Mouse (Mus musculus): ENCODE data around the gene Timeless.

GRCm38 (mm10) chr10:128268371-128268770 is 36.5 kb downstream of the Timeless start, which contains the start of gene Apof:
- TF ChIP-seq POLR2A (IDR thresholded peaks at IDR 0.05; ENCODE audit: insufficient read length, low read depth) (no peak), MYOG (IDR thresholded peaks at IDR 0.05; ENCODE audit: control insufficient read depth in 1 of 3, insufficient read depth in 1 of 3, insufficient read length in 2 of 3, low read depth in 2 of 3) (no peak), POLR2AphosphoS2 (IDR thresholded peaks at IDR 0.05; ENCODE audit: insufficient read length, low read depth) (no peak), MAX (IDR thresholded peaks at IDR 0.05; ENCODE audit: low read depth) (no peak), CEBPB (IDR thresholded peaks at IDR 0.05; ENCODE audit: insufficient read depth, poor library complexity, severe bottlenecking) (no peak), TCF12 (IDR thresholded peaks at IDR 0.05; ENCODE audit: insufficient read depth, poor library complexity, severe bottlenecking) (no peak), E2F4 (IDR thresholded peaks at IDR 0.05; ENCODE audit: insufficient read depth) (no peak), USF1 (IDR thresholded peaks at IDR 0.05; ENCODE audit: low read depth) (no peak), SRF (IDR thresholded peaks at IDR 0.05; ENCODE audit: control insufficient read depth, insufficient read length, low read depth) (no peak)

Data from myocyte (in vitro differentiated cells).